Mouse (Mus musculus): ENCODE results near the gene Foxred2. TPM values are rescaled to one million over a fixed set of nuclear protein-coding genes. Genes with fewer than 3 reads are reported as not detected.

The Foxred2 gene
- polyA plus RNA-seq, 1 experiment = 9.7 TPM

DNA sequence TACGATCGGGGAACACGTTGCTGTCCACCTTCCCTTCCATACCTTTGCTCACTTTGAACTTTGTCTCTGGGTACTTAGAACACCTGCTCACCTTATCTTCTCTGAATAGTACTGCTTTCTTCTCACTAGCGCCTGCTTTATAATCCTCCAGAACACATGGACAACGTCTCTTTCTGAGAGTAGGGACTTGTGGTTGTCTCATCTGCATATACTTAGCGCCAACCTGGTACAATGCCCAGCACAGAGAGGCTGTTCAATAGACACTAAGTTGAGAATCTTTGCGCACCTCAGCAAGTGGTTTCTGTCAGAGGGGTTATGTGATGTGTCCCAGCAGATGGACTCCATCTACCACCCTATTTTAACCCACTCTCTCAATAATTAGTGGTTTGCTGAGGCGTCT lies 26.7 kb downstream of the Foxred2 start:
- Histone ChIP-seq H3K27ac (ENCODE audit: control insufficient read depth, insufficient read depth, low read length) (no peak overlapping the region), H3K36me3 (ENCODE audit: control insufficient read depth, insufficient read depth, low read length) (no peaks in the 10 kb centered on the region; the same call in 1 of the 2 replicates), H3K4me1 (replicated peaks; ENCODE audit: control insufficient read depth, insufficient read depth, low read length) (peaks cover 13% of the 10 kb centered on the region), H3K27me3 (ENCODE audit: control insufficient read depth, insufficient read depth, low read length) (no peaks in the 10 kb centered on the region), H3K4me3 (ENCODE audit: control insufficient read depth, insufficient read depth, low read length) (no peak overlapping the region)
- no peak for TF ChIP-seq CTCF (IDR thresholded peaks at IDR 0.05; ENCODE audit: borderline replicate concordance, control insufficient read depth, extremely low read depth, insufficient read depth, low read length, poor library complexity)
- no peak for TF ChIP-seq POLR2A (IDR thresholded peaks at IDR 0.05; ENCODE audit: control insufficient read depth, extremely low read depth, insufficient read depth, low read length, poor library complexity)
- 55% methylated on average over 8 of the region's 8 CpGs for WGBS
- no peak for DNase-seq

- Histone ChIP-seq H3K27me3 (ENCODE audit: control insufficient read depth, insufficient read depth, low read length) (no peaks in the 10 kb centered on the region), H3K4me3 (ENCODE audit: control insufficient read depth, insufficient read depth, low read length) (peak within 1 kb of the TSS; percentile 77), H3K27ac (ENCODE audit: control insufficient read depth, insufficient read depth, low read length) (peak within 1 kb of the TSS; percentile 23; the same call in 1 of the 2 replicates), H3K4me1 (replicated peaks; ENCODE audit: control insufficient read depth, insufficient read depth, low read length) (peaks cover 8% of the 10 kb centered on the region; the same call in 1 of the 2 replicates), H3K36me3 (ENCODE audit: control insufficient read depth, insufficient read depth, low read length) (peaks cover 4% of the 10 kb centered on the region)
- peak; percentile 94 for DNase-seq
- TF ChIP-seq POLR2A (IDR thresholded peaks at IDR 0.05; ENCODE audit: control insufficient read depth, extremely low read depth, insufficient read depth, low read length, poor library complexity) = peak; percentile 87
- TF ChIP-seq CTCF (IDR thresholded peaks at IDR 0.05; ENCODE audit: borderline replicate concordance, control insufficient read depth, extremely low read depth, insufficient read depth, low read length, poor library complexity) = peak; percentile 48; the same call in 1 of the 2 replicates
- under 1% methylated on average over 34 of the region's 34 CpGs for WGBS
Measured at GRCm38 (mm10) chr15:77928673-77929331, 27.7 kb downstream of the Foxred2 start, which contains the start of gene Txn2. Gene Txn2, minus strand, starts transcription at chr15:77929006.

DNA sequence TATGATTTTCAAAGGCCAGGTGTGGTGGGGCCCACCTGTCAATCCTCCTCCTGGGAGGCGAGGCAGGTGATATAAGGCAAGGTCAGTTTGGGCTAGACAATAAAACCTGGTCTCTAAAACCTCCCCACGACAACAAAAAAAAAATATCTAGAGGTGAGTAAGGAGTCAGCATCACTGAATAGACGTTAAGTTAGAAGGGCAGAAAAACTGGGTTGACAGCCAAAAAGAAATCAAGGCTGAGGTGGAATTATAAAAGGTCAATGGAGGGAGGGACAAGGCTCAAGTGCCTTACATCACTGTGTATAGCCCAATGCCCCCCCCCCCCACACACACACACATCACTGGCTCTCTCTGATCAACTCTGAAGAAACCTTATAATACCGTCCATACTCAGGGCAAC lies 28.4 kb downstream of the Foxred2 start:
- DNase-seq = no peak
- Histone ChIP-seq H3K27me3 (ENCODE audit: control insufficient read depth, insufficient read depth, low read length) (no peaks in the 10 kb centered on the region), H3K4me1 (replicated peaks; ENCODE audit: control insufficient read depth, insufficient read depth, low read length) (peaks cover 8% of the 10 kb centered on the region; the same call in 1 of the 2 replicates), H3K36me3 (ENCODE audit: control insufficient read depth, insufficient read depth, low read length) (peaks cover 12% of the 10 kb centered on the region), H3K27ac (ENCODE audit: control insufficient read depth, insufficient read depth, low read length) (no peak overlapping the region), H3K4me3 (ENCODE audit: control insufficient read depth, insufficient read depth, low read length) (no peak overlapping the region; the same call in 1 of the 2 replicates)
- TF ChIP-seq CTCF (IDR thresholded peaks at IDR 0.05; ENCODE audit: borderline replicate concordance, control insufficient read depth, extremely low read depth, insufficient read depth, low read length, poor library complexity) (no peak), POLR2A (IDR thresholded peaks at IDR 0.05; ENCODE audit: control insufficient read depth, extremely low read depth, insufficient read depth, low read length, poor library complexity) (no peak)
- 28% methylated on average over 4 of the region's 4 CpGs for WGBS

DNA sequence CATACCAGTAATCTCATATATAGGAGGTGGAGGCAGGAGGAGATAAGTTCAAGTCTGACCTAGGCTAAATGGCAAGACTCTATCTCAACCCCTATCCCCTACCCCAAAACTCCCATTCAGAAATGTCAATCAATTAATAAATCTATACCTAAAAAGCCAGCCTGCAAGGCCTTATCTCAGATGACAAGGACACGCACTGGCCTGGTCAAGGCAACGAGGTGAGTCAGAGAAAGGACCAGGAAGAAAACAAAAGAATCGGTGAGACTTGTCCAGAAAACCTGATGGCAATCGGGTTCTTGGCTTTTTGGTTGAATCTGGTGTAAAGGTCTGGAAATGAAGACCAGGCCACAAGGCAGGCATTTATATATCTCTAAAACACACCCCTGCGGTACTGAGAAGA lies 29.6 kb downstream of the Foxred2 start:
- peaks cover 20% of the 10 kb centered on the region for H3K36me3 ChIP-seq (ENCODE audit: control insufficient read depth, insufficient read depth, low read length)
- no peak for DNase-seq
- no peak overlapping the region for H3K27ac ChIP-seq (ENCODE audit: control insufficient read depth, insufficient read depth, low read length)
- peaks cover 8% of the 10 kb centered on the region; the same call in 1 of the 2 replicates for H3K4me1 ChIP-seq (replicated peaks; ENCODE audit: control insufficient read depth, insufficient read depth, low read length)
- TF ChIP-seq CTCF (IDR thresholded peaks at IDR 0.05; ENCODE audit: borderline replicate concordance, control insufficient read depth, extremely low read depth, insufficient read depth, low read length, poor library complexity) = no peak
- no peak for TF ChIP-seq POLR2A (IDR thresholded peaks at IDR 0.05; ENCODE audit: control insufficient read depth, extremely low read depth, insufficient read depth, low read length, poor library complexity)
- no peak overlapping the region for H3K4me3 ChIP-seq (ENCODE audit: control insufficient read depth, insufficient read depth, low read length)
- H3K27me3 ChIP-seq (ENCODE audit: control insufficient read depth, insufficient read depth, low read length) = no peaks in the 10 kb centered on the region
- 95% methylated on average over 5 of the region's 5 CpGs for WGBS

- no peak overlapping the region for H3K27ac ChIP-seq (ENCODE audit: control insufficient read depth, insufficient read depth, low read length)
- H3K27me3 ChIP-seq (ENCODE audit: control insufficient read depth, insufficient read depth, low read length) = no peaks in the 10 kb centered on the region
- 96% methylated on average over 2 of the region's 2 CpGs for WGBS
- no peak overlapping the region for H3K4me3 ChIP-seq (ENCODE audit: control insufficient read depth, insufficient read depth, low read length)
- no peak for DNase-seq
- peaks cover 8% of the 10 kb centered on the region; the same call in 1 of the 2 replicates for H3K4me1 ChIP-seq (replicated peaks; ENCODE audit: control insufficient read depth, insufficient read depth, low read length)
- H3K36me3 ChIP-seq (ENCODE audit: control insufficient read depth, insufficient read depth, low read length) = peaks cover 26% of the 10 kb centered on the region
- TF ChIP-seq POLR2A (IDR thresholded peaks at IDR 0.05; ENCODE audit: control insufficient read depth, extremely low read depth, insufficient read depth, low read length, poor library complexity) = no peak
- TF ChIP-seq CTCF (IDR thresholded peaks at IDR 0.05; ENCODE audit: borderline replicate concordance, control insufficient read depth, extremely low read depth, insufficient read depth, low read length, poor library complexity) = no peak
Measured at GRCm38 (mm10) chr15:77925195-77925594, 31.3 kb downstream of the Foxred2 start.

DNA sequence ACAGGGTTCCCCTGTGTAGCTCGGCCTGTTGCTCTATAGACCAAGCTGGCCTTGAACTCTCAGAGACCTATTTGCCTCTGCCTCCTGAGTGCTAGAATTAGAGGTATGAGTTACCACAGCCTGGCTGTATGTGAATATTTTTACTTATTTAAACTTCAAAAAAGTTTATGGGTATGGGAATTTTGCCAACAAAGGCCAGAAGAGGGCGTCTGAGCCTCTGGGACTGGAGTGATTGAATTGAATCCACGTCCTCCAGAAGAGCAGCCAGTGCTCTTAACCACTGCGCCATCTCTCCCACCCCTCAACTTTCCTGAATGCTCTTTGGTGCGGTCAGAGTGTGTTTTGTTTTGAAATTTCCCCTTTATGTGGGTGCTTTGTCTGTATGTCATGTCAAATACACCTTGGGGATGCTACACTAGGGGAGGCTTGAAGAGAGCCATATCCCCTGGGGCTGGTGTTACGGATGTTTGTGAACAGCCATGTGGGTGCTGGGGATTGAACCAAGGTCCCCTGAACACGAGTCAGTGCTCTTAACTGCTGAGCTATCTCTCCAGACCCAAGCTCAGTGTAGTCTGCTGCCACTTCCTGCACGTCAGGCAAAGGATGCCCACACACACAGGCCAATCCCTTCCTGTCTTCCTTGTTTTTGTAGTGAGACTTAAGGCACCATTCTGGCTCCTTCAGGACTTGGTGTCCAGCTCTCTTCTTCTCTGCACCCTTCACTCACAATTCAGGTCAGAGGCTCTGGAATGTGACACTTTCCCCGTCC lies 33.1 kb downstream of the Foxred2 start:
- Histone ChIP-seq H3K36me3 (ENCODE audit: control insufficient read depth, insufficient read depth, low read length) (peaks cover 26% of the 10 kb centered on the region), H3K4me3 (ENCODE audit: control insufficient read depth, insufficient read depth, low read length) (no peak overlapping the region), H3K27ac (ENCODE audit: control insufficient read depth, insufficient read depth, low read length) (no peak overlapping the region), H3K4me1 (replicated peaks; ENCODE audit: control insufficient read depth, insufficient read depth, low read length) (peaks cover 5% of the 10 kb centered on the region; the same call in 1 of the 2 replicates), H3K27me3 (ENCODE audit: control insufficient read depth, insufficient read depth, low read length) (no peaks in the 10 kb centered on the region)
- no peak for DNase-seq
- TF ChIP-seq POLR2A (IDR thresholded peaks at IDR 0.05; ENCODE audit: control insufficient read depth, extremely low read depth, insufficient read depth, low read length, poor library complexity) (no peak), CTCF (IDR thresholded peaks at IDR 0.05; ENCODE audit: borderline replicate concordance, control insufficient read depth, extremely low read depth, insufficient read depth, low read length, poor library complexity) (no peak)
- 74% methylated on average over 9 of the region's 9 CpGs for WGBS
